Mouse (Mus musculus) forebrain, embryonic 15.5 days (tissue): Measurements from ENCODE around the gene Lypla2. TPM values are rescaled to one million over a fixed set of nuclear protein-coding genes. Genes with fewer than 3 reads are reported as not detected.

Experiments used
- ATAC-seq: fragments of 200-750 bp; cut with Nextera tagmentation; replicated peaks from 2 replicates; pipeline ENCODE4 v1.8.0; 2017; ENCODE audit warnings: mild to moderate bottlenecking, moderate TSS enrichment, moderate library complexity
- H3K27ac ChIP-seq: fragments of 300-500 bp; sonication (generic); replicated peaks from 2 replicates; pipeline ENCODE4 v1.5.1; 2015; ENCODE audit warnings: mild to moderate bottlenecking, inconsistent platforms
- H3K27me3 ChIP-seq: fragments of 300-500 bp; sonication (generic); 2 replicates; pipeline ENCODE4 v1.6.1; 2015; ENCODE audit warnings: inconsistent platforms
- H3K36me3 ChIP-seq: fragments of 300-500 bp; sonication (generic); 2 replicates; pipeline ENCODE4 v1.6.1; 2015; ENCODE audit warnings: mild to moderate bottlenecking, inconsistent platforms
- H3K4me1 ChIP-seq: fragments of 300-500 bp; sonication (generic); 2 replicates; pipeline ENCODE4 v1.6.1; 2015; ENCODE audit warnings: inconsistent platforms
- H3K4me2 ChIP-seq: fragments of 300-500 bp; sonication (generic); replicated peaks from 2 replicates; pipeline ENCODE4 v1.6.1; 2015; ENCODE audit warnings: mild to moderate bottlenecking, inconsistent platforms
- H3K4me3 ChIP-seq: fragments of 300-500 bp; sonication (generic); 2 replicates; pipeline ENCODE4 v1.5.1; 2015; ENCODE audit warnings: mild to moderate bottlenecking, inconsistent platforms
- H3K9ac ChIP-seq: fragments of 300-500 bp; sonication (generic); replicated peaks from 2 replicates; pipeline ENCODE4 v1.6.1; 2015; ENCODE audit warnings: mild to moderate bottlenecking, inconsistent platforms
- H3K9me3 ChIP-seq: fragments of 300-500 bp; sonication (generic); 2 replicates; pipeline ENCODE4 v1.6.1; 2016; ENCODE audit warnings: inconsistent platforms
- WGBS: fragments of 180-500 bp; shearing (Covaris S2); methylation state at CpG from one replicate; pipeline ENCODE4 v1.1.7; 2015; ENCODE audit warnings: mixed read lengths; 5-methylcytosine and 5-hydroxymethylcytosine counted together
- polyA plus RNA-seq: library from polyadenylated mRNA; unstranded; fragments of >200 nt; fragmentation: Nextera tagmentation; extraction: Ambion mirVana; gene quantifications from 2 replicates; pipeline ENCODE4 v1.2.1, GENCODE M21; 2015

Lypla2 gene
- polyA plus RNA-seq, 1 experiment from 2014 or later: 180 TPM

- Histone ChIP-seq H3K4me1 (peaks cover 10% of the 10 kb centered on the region), H3K4me2 (no peak overlapping the region), H3K27ac (no peak overlapping the region), H3K27me3 (no peaks in the 10 kb centered on the region), H3K36me3 (peaks cover 17% of the 10 kb centered on the region; the same call in 1 of the 2 replicates), H3K9ac (no peak overlapping the region), H3K4me3 (no peak overlapping the region), H3K9me3 (no peaks in the 10 kb centered on the region)
- WGBS: 93% methylated on average over 2 of the region's 2 CpGs
- ATAC-seq: no peak
These were observed 48.0 kb downstream of the Lypla2 start for GRCm38 (mm10) chr4:135924418-135924817.

- Histone ChIP-seq H3K27me3 (no peaks in the 10 kb centered on the region), H3K4me1 (peaks cover 10% of the 10 kb centered on the region), H3K9me3 (no peaks in the 10 kb centered on the region), H3K36me3 (peaks cover 17% of the 10 kb centered on the region; the same call in 1 of the 2 replicates), H3K9ac (no peak overlapping the region), H3K4me3 (0 out of 2 replicates have a peak overlapping the region, but pooled peaks have one; percentile 91), H3K4me2 (peak overlapping the region; percentile 90), H3K27ac (no peak overlapping the region)
- 78% methylated on average over 1 of the region's 1 CpGs for WGBS
- no peak for ATAC-seq
These were observed 50.2 kb downstream of the Lypla2 start for GRCm38 (mm10) chr4:135922190-135922589.

GRCm38 (mm10) chr4:135921257-135922120 lies 50.9 kb downstream of the Lypla2 start:
- WGBS: 6% methylated on average over 26 of the region's 26 CpGs
- Histone ChIP-seq H3K9ac (peak overlapping the region; percentile 85), H3K27ac (peak overlapping the region; percentile 86), H3K27me3 (no peaks in the 10 kb centered on the region), H3K4me3 (peak overlapping the region; percentile 91), H3K9me3 (no peaks in the 10 kb centered on the region), H3K36me3 (peaks cover 11% of the 10 kb centered on the region; the same call in 1 of the 2 replicates), H3K4me2 (peak overlapping the region; percentile 90), H3K4me1 (peaks cover 10% of the 10 kb centered on the region)
- ATAC-seq: no peak

GRCm38 (mm10) chr4:135920304-135921241 lies 51.9 kb downstream of the Lypla2 start, which contains the start of gene Fuca1:
TSS of gene Fuca1 (plus strand) at chr4:135920735.
- Histone ChIP-seq H3K36me3 (peaks cover 6% of the 10 kb centered on the region; the same call in 1 of the 2 replicates), H3K9ac (peak within 1 kb of the TSS; percentile 85), H3K27me3 (no peaks in the 10 kb centered on the region), H3K9me3 (no peaks in the 10 kb centered on the region), H3K4me3 (peak within 1 kb of the TSS; percentile 91), H3K4me1 (peaks cover 10% of the 10 kb centered on the region), H3K4me2 (peak within 1 kb of the TSS; percentile 90), H3K27ac (peak within 1 kb of the TSS; percentile 86)
- ATAC-seq: peak; percentile 99
- 2% methylated on average over 60 of the region's 60 CpGs for WGBS

GRCm38 (mm10) chr4:135919280-135919639 lies 53.2 kb downstream of the Lypla2 start:
- H3K4me1 ChIP-seq: peaks cover 10% of the 10 kb centered on the region
- H3K9me3 ChIP-seq: no peaks in the 10 kb centered on the region
- ATAC-seq: no peak
- no peaks in the 10 kb centered on the region for H3K27me3 ChIP-seq
- H3K9ac ChIP-seq: no peak overlapping the region
- no peak overlapping the region for H3K4me2 ChIP-seq
- WGBS: 92% methylated on average over 3 of the region's 3 CpGs
- peaks cover 5% of the 10 kb centered on the region; the same call in 1 of the 2 replicates for H3K36me3 ChIP-seq
- H3K4me3 ChIP-seq: no peak overlapping the region
- no peak overlapping the region for H3K27ac ChIP-seq

GRCm38 (mm10) chr4:135918635-135919279 lies 53.7 kb downstream of the Lypla2 start:
- H3K4me1 ChIP-seq: peaks cover 10% of the 10 kb centered on the region
- H3K9me3 ChIP-seq: no peaks in the 10 kb centered on the region
- H3K4me2 ChIP-seq: no peak overlapping the region
- H3K36me3 ChIP-seq: peaks cover 5% of the 10 kb centered on the region; the same call in 1 of the 2 replicates
- H3K4me3 ChIP-seq: no peak overlapping the region
- H3K27ac ChIP-seq: no peak overlapping the region
- no peaks in the 10 kb centered on the region for H3K27me3 ChIP-seq
- no peak overlapping the region for H3K9ac ChIP-seq
- no peak for ATAC-seq
- 94% methylated on average over 13 of the region's 13 CpGs for WGBS

Other genes starting within 250 kb of the Lypla2 start
- not detected in 2 replicates for gene Il22ra1, start 244.5 kb downstream of the Lypla2 start, polyA plus RNA-seq
- gene Myom3, start 212.9 kb downstream of the Lypla2 start, polyA plus RNA-seq: 0.09 and 0.36 TPM in 2 replicates
- 257 and 272 TPM in 2 replicates for gene Srsf10, start 116.9 kb downstream of the Lypla2 start, polyA plus RNA-seq
- gene Pnrc2, start 98.8 kb downstream of the Lypla2 start, polyA plus RNA-seq: 131 and 134 TPM in 2 replicates
- gene Cnr2, start 77.2 kb downstream of the Lypla2 start, polyA plus RNA-seq: 0.08 and 0.13 TPM in 2 replicates
- 50.9 and 56.7 TPM in 2 replicates for gene Fuca1, start 51.9 kb downstream of the Lypla2 start, polyA plus RNA-seq
- 61.3 and 66.6 TPM in 2 replicates for gene Hmgcl, start 26.2 kb downstream of the Lypla2 start, polyA plus RNA-seq
- gene Gale, start 8.9 kb downstream of the Lypla2 start, polyA plus RNA-seq: 35.2 and 35.6 TPM in 2 replicates
- gene Pithd1, start 14.6 kb upstream of the Lypla2 start, polyA plus RNA-seq: 52.1 and 55.3 TPM in 2 replicates
- 30.5 and 32.6 TPM in 2 replicates for gene Eloa, start 49.1 kb upstream of the Lypla2 start, polyA plus RNA-seq
- gene Rpl11, start 80.8 kb upstream of the Lypla2 start, polyA plus RNA-seq: 302 and 341 TPM in 2 replicates
- gene Id3, start 170.9 kb upstream of the Lypla2 start, polyA plus RNA-seq: 87.3 and 98.1 TPM in 2 replicates
- gene E2f2, start 199.8 kb upstream of the Lypla2 start, polyA plus RNA-seq: 5.4 and 6.0 TPM in 2 replicates
- 3.4 and 3.7 TPM in 2 replicates for gene Asap3, start 233.7 kb upstream of the Lypla2 start, polyA plus RNA-seq